Mouse (Mus musculus): ENCODE data around the gene Myb. TPM values are rescaled to one million over a fixed set of nuclear protein-coding genes. Genes with fewer than 3 reads are reported as not detected.
A peak's percentile ranks its signal among the peaks of the same experiment; 100 is the strongest.

Myb gene
- total and polyA plus RNA-seq, 3 experiments, result 11.1 to 24.0 (median 19.1) TPM

DNA sequence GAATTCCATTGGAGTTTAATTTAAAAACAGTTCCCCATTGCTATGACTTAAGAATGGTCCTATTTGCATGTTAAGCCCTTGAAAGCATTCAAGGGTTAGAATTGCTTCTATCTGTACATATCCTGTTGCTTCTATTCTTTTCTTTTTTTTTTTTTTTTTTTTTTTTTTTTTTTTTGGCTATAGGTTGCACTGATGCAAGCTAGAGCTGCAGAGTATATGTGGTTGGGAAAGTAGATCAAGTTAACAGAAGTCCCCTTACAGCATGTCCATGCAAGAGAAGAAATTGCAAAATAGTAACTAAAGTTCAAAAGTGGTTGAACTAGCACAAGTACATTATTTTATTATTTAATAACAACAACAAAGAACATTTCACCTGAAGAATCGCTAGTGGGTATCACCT lies 14.1 kb downstream of the Myb start:
- Histone ChIP-seq H3K27ac (ENCODE audit: insufficient read depth, low read depth) (no peak overlapping the region), H3K79me2 (replicated peaks; ENCODE audit: control insufficient read depth, extremely low read depth, insufficient read depth, poor library complexity, severe bottlenecking) (0 out of 2 replicates have a peak, but pooled peaks cover 2% of the 10 kb centered on the region), H3K9me3 (replicated peaks; ENCODE audit: low read length) (no peaks in the 10 kb centered on the region), H3K9ac (ENCODE audit: insufficient read depth, low read depth) (no peak overlapping the region), H3K4me1 (ENCODE audit: control insufficient read depth in 1 of 2, insufficient read depth in 2 of 2) (peaks cover 6 to 63% of the 10 kb centered on the region in 2 experiments), H3K36me3 (replicated peaks in 1 of 2; ENCODE audit: control insufficient read depth in 1 of 2, insufficient read depth in 1 of 2, low read length in 1 of 2) (peaks cover 46 to 78% of the 10 kb centered on the region in 2 experiments), H3K4me2 (ENCODE audit: insufficient read depth, low read depth, poor library complexity, severe bottlenecking) (no peak overlapping the region), H3K27me3 (replicated peaks) (no peaks in the 10 kb centered on the region), H3K4me3 (replicated peaks in 1 of 3; ENCODE audit: low read depth in 2 of 3, low read length in 2 of 3, poor library complexity in 1 of 3) (no peak overlapping the region)
- dilution Hi-C loops (cut with MboI; ENCODE audit: extremely low pct_ligation_motif_present, extremely low pct_unique_long_range_greater_than_20kb, low sequenced_read_pairs) (no loop called here), in situ Hi-C loops (cut with MboI; ENCODE audit: low pct_ligation_motif_present, low pct_unique_long_range_greater_than_20kb, low sequenced_read_pairs) (loop anchor here (5.0 to 10.0 kb wide), 2 partner anchors 34 to 52 kb away; no protein-coding TSS in a partner anchor)
- TF ChIP-seq GABPA (IDR thresholded peaks at IDR 0.05; ENCODE audit: insufficient replicate concordance, low read depth, low read length), result no peak
- peak; percentile 40 for TF ChIP-seq ZNF384 (IDR thresholded peaks at IDR 0.05; ENCODE audit: low read depth, low read length)
- DNase-seq (ENCODE audit: extremely low read depth), result no peak

DNA sequence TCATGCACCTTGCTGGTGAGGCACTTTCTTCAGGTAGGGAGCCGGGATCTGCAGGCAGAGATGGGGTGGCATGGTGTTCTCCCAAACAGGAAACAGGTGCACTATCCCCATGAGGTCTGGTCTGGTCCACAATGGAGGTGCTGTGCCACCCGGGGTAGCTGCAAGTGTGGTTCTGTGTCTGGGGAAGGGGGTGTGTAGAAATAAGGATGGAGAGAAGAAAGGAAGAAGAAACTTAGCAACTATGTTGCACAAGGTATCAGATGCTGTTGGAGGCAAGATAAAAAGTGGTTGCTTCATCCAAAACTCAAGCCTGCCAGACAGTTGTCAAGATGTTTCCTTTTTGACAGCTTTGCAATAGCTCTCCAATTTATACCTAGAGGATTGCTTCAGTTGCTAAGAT lies 14.5 kb downstream of the Myb start:
- Histone ChIP-seq H3K4me3 (replicated peaks in 1 of 3; ENCODE audit: low read depth in 2 of 3, low read length in 2 of 3, poor library complexity in 1 of 3) (no peak overlapping the region), H3K4me1 (ENCODE audit: control insufficient read depth in 1 of 2, insufficient read depth in 2 of 2) (peaks cover 6 to 58% of the 10 kb centered on the region in 2 experiments), H3K9ac (ENCODE audit: insufficient read depth, low read depth) (no peak overlapping the region), H3K36me3 (replicated peaks in 1 of 2; ENCODE audit: control insufficient read depth in 1 of 2, insufficient read depth in 1 of 2, low read length in 1 of 2) (peaks cover 50 to 83% of the 10 kb centered on the region in 2 experiments), H3K79me2 (replicated peaks; ENCODE audit: control insufficient read depth, extremely low read depth, insufficient read depth, poor library complexity, severe bottlenecking) (0 out of 2 replicates have a peak, but pooled peaks cover 2% of the 10 kb centered on the region), H3K9me3 (replicated peaks; ENCODE audit: low read length) (no peaks in the 10 kb centered on the region), H3K4me2 (ENCODE audit: insufficient read depth, low read depth, poor library complexity, severe bottlenecking) (no peak overlapping the region), H3K27me3 (replicated peaks) (no peaks in the 10 kb centered on the region), H3K27ac (ENCODE audit: insufficient read depth, low read depth) (no peak overlapping the region)
- dilution Hi-C loops (cut with MboI; ENCODE audit: extremely low pct_ligation_motif_present, extremely low pct_unique_long_range_greater_than_20kb, low sequenced_read_pairs) (no loop called here), in situ Hi-C loops (cut with MboI; ENCODE audit: low pct_ligation_motif_present, low pct_unique_long_range_greater_than_20kb, low sequenced_read_pairs) (loop anchor here (5.0 to 10.0 kb wide), 2 partner anchors 34 to 51 kb away; no protein-coding TSS in a partner anchor)
- DNase-seq (ENCODE audit: extremely low read depth), result no peak
- no peak for TF ChIP-seq MAX (IDR thresholded peaks at IDR 0.05; ENCODE audit: low read length)
- no peak for TF ChIP-seq USF1 (IDR thresholded peaks at IDR 0.05; ENCODE audit: low read depth, low read length)
- TF ChIP-seq TCF12 (IDR thresholded peaks at IDR 0.05; ENCODE audit: low read depth, low read length), result no peak
- TF ChIP-seq POLR2A (IDR thresholded peaks at IDR 0.05; ENCODE audit: low read depth, low read length), result no peak
- no peak for TF ChIP-seq UBTF (IDR thresholded peaks at IDR 0.05; ENCODE audit: low read depth, low read length)
- no peak for TF ChIP-seq KAT2A (IDR thresholded peaks at IDR 0.05; ENCODE audit: insufficient replicate concordance, low read length)
- TF ChIP-seq JUN (IDR thresholded peaks at IDR 0.05; ENCODE audit: insufficient read depth, low read depth, low read length), result no peak
- no peak for TF ChIP-seq MEF2A (IDR thresholded peaks at IDR 0.05; ENCODE audit: borderline replicate concordance, low read depth, low read length)
- no peak for TF ChIP-seq CHD1 (IDR thresholded peaks at IDR 0.05; ENCODE audit: low read depth, low read length)
- TF ChIP-seq RCOR1 (conservative IDR thresholded peaks at IDR 0.05; ENCODE audit: low read depth, low read length), result no peak
- TF ChIP-seq EP300 (IDR thresholded peaks at IDR 0.05; ENCODE audit: low read length), result no peak
